Mouse (Mus musculus): Measurements from ENCODE around the gene Defb6. TPM values are rescaled to one million over a fixed set of nuclear protein-coding genes. Genes with fewer than 3 reads are reported as not detected.

The Defb6 gene
- polyA plus RNA-seq (2015; fragmentation: Nextera tagmentation; extraction: Ambion mirVana) = not detected in 2 replicates

- Histone ChIP-seq H3K4me2 (no peak within 1 kb of the TSS), H3K4me1 (no peaks in the 10 kb centered on the region), H3K9ac (no peak within 1 kb of the TSS), H3K4me3 (no peak within 1 kb of the TSS), H3K27me3 (no peaks in the 10 kb centered on the region), H3K27ac (no peak within 1 kb of the TSS), H3K9me3 (no peaks in the 10 kb centered on the region), H3K36me3 (no peaks in the 10 kb centered on the region)
- no peak for ATAC-seq (ENCODE audit: borderline replicate concordance, extremely low read depth, low FRiP score, low TSS enrichment)
- 48% methylated on average over 1 of the region's 1 CpGs for WGBS
Measured at GRCm38 (mm10) chr8:19225161-19225560, at the start of gene Defb6. TSS of gene Defb6 (plus strand) at chr8:19225478.

DNA sequence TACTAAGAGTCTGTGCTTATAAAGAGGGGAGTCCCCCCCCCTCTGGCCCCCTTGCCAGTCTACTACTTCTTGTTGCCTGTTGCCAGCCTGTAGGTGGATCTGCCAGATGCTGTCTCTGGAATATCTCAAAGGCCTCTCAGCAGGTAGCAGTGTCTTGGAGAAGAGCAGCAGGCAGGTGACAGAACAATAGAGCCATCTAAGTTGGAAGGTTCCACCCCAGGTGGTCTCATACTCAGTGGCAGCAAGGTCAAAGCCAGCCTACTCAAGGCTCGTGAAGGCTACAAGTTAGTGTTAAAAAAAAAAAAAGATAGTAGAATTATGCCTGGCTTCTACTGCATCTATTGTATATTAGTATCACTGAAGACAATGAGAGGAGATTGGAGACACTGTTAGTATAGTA lies 12.8 kb downstream of the Defb6 start:
- no peaks in the 10 kb centered on the region for H3K4me1 ChIP-seq
- WGBS = 78% methylated on average over 1 of the region's 1 CpGs
- H3K9ac ChIP-seq = no peak overlapping the region

DNA sequence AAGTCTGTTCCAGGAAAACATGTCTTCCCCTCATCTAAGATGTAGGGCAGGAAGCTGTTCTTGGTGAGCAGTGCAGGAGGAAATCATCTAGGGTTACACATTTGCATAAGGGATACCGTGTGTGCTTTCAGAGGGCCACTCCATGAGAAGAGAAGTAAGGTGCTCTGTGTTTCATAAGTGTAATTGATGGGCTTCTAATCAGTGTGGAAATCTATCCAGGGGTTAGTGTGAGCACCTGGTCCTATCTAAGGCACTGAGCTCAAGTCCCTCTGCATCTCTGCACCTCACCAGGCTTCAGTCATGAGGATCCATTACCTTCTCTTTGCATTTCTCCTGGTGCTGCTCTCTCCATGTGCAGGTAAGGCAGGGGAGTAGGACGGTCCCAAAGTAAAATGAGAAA lies 14.3 kb downstream of the Defb6 start, which contains the start of gene Defb46:
TSS of gene Defb46 (plus strand) at position 301 of the 400 bp plus-strand sequence.
- Histone ChIP-seq H3K9ac (no peak within 1 kb of the TSS), H3K4me3 (no peak within 1 kb of the TSS), H3K9me3 (no peaks in the 10 kb centered on the region), H3K36me3 (no peaks in the 10 kb centered on the region), H3K4me1 (no peaks in the 10 kb centered on the region), H3K27ac (no peak within 1 kb of the TSS), H3K4me2 (no peak within 1 kb of the TSS), H3K27me3 (no peaks in the 10 kb centered on the region)
- 65% methylated on average over 2 of the region's 2 CpGs for WGBS
- no peak for ATAC-seq (ENCODE audit: borderline replicate concordance, extremely low read depth, low FRiP score, low TSS enrichment)

More for the DNA sequence above, 12.8 kb downstream of the Defb6 start:
- H3K27ac ChIP-seq = no peak overlapping the region
- H3K36me3 ChIP-seq = no peaks in the 10 kb centered on the region
- H3K27me3 ChIP-seq = no peaks in the 10 kb centered on the region
- H3K4me3 ChIP-seq = no peak overlapping the region
- H3K4me2 ChIP-seq = no peak overlapping the region
- no peaks in the 10 kb centered on the region for H3K9me3 ChIP-seq
- no peak for ATAC-seq (ENCODE audit: borderline replicate concordance, extremely low read depth, low FRiP score, low TSS enrichment)

DNA sequence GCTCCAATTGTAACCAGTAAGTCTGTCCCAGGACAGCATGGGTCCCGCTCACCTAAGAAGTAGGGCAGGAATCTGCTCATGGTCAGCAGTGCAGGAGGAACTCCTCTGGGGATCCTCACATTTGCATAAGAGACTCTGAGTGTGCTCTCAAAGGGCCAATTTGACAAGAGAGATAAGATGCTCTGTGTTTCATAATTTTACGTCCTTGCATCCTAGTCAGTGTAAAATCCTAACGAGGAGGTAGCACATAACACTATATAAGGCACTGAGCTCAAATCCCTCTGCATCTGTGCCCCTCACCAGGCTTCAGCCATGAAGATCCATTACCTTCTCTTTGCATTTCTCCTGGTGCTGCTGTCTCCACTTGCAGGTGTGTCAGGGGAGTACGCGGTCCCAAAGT lies 22.0 kb downstream of the Defb6 start, which contains the start of gene Defb5:
TSS of gene Defb5 (plus strand) at position 301 of the 400 bp plus-strand sequence.
- Histone ChIP-seq H3K27ac (no peak within 1 kb of the TSS), H3K36me3 (no peaks in the 10 kb centered on the region), H3K9me3 (no peaks in the 10 kb centered on the region), H3K4me3 (no peak within 1 kb of the TSS), H3K4me1 (no peaks in the 10 kb centered on the region), H3K27me3 (no peaks in the 10 kb centered on the region), H3K4me2 (no peak within 1 kb of the TSS), H3K9ac (no peak within 1 kb of the TSS)
- WGBS = 94% methylated on average over 5 of the region's 5 CpGs
- ATAC-seq (ENCODE audit: borderline replicate concordance, extremely low read depth, low FRiP score, low TSS enrichment) = no peak

DNA sequence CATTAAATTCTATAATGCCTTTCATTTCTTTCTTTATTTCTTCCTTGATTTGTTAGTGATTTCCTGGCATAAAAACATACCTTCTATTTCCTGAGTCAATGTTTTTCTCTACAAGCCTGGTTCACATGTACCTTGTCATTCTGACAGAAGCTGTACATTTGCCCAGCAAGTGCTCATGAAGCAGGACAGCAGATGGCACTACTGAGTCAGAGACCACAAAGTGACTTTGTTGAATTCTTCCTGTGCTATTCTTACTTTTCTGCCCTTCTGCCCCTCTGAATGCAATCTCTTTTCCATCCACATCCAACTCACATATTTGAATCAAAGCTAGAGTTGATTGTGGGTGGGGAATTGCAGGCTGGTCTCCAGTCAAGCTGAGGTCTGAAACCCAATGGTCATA lies 32.9 kb downstream of the Defb6 start:
- H3K4me2 ChIP-seq = no peak overlapping the region
- no peaks in the 10 kb centered on the region for H3K9me3 ChIP-seq
- H3K4me1 ChIP-seq = no peaks in the 10 kb centered on the region
- H3K36me3 ChIP-seq = no peaks in the 10 kb centered on the region
- H3K4me3 ChIP-seq = no peak overlapping the region
- no peak overlapping the region for H3K9ac ChIP-seq
- no peak for ATAC-seq (ENCODE audit: borderline replicate concordance, extremely low read depth, low FRiP score, low TSS enrichment)
- no peak overlapping the region for H3K27ac ChIP-seq
- H3K27me3 ChIP-seq = no peaks in the 10 kb centered on the region

- H3K27me3 ChIP-seq = no peaks in the 10 kb centered on the region
- no peak overlapping the region for H3K9ac ChIP-seq
- 38% methylated on average over 3 of the region's 3 CpGs for WGBS
- H3K27ac ChIP-seq = no peak overlapping the region
- no peak for ATAC-seq (ENCODE audit: borderline replicate concordance, extremely low read depth, low FRiP score, low TSS enrichment)
- H3K4me1 ChIP-seq = no peaks in the 10 kb centered on the region
- H3K36me3 ChIP-seq = no peaks in the 10 kb centered on the region
- H3K9me3 ChIP-seq = no peaks in the 10 kb centered on the region
- no peak overlapping the region for H3K4me3 ChIP-seq
- no peak overlapping the region for H3K4me2 ChIP-seq
Measured at GRCm38 (mm10) chr8:19259667-19260066, 34.4 kb downstream of the Defb6 start.

Other genes starting within 250 kb of the Defb6 start
- gene Defb40, start 247.2 kb upstream of the Defb6 start, polyA plus RNA-seq (2015; fragmentation: Nextera tagmentation; extraction: Ambion mirVana) = not detected in 2 replicates
- not detected in 2 replicates for gene Defb37, start 234.4 kb upstream of the Defb6 start, polyA plus RNA-seq (2015; fragmentation: Nextera tagmentation; extraction: Ambion mirVana)
- not detected in 2 replicates for gene Defb38, start 198.9 kb upstream of the Defb6 start, polyA plus RNA-seq (2015; fragmentation: Nextera tagmentation; extraction: Ambion mirVana)
- gene Defb39, start 160.7 kb upstream of the Defb6 start, polyA plus RNA-seq (2015; fragmentation: Nextera tagmentation; extraction: Ambion mirVana) = not detected in 2 replicates
- not detected in 2 replicates for gene Defb12, start 110.6 kb upstream of the Defb6 start, polyA plus RNA-seq (2015; fragmentation: Nextera tagmentation; extraction: Ambion mirVana)
- not detected in 2 replicates for gene Defb34, start 101.7 kb upstream of the Defb6 start, polyA plus RNA-seq (2015; fragmentation: Nextera tagmentation; extraction: Ambion mirVana)
- gene Gm45826, start 84.7 kb upstream of the Defb6 start, polyA plus RNA-seq (2015; fragmentation: Nextera tagmentation; extraction: Ambion mirVana) = not detected in 2 replicates
- not detected in 2 replicates for gene Defb14, start 31.1 kb upstream of the Defb6 start, polyA plus RNA-seq (2015; fragmentation: Nextera tagmentation; extraction: Ambion mirVana)
- not detected in 2 replicates for gene Defb4, start 26.8 kb upstream of the Defb6 start, polyA plus RNA-seq (2015; fragmentation: Nextera tagmentation; extraction: Ambion mirVana)
- gene Defb46, start 14.4 kb downstream of the Defb6 start, polyA plus RNA-seq (2015; fragmentation: Nextera tagmentation; extraction: Ambion mirVana) = not detected in 2 replicates
- not detected in 2 replicates for gene Defb5, start 22.1 kb downstream of the Defb6 start, polyA plus RNA-seq (2015; fragmentation: Nextera tagmentation; extraction: Ambion mirVana)
- not detected in 2 replicates for gene Defb3, start 67.9 kb downstream of the Defb6 start, polyA plus RNA-seq (2015; fragmentation: Nextera tagmentation; extraction: Ambion mirVana)
- not detected in 2 replicates for gene Defb8, start 222.1 kb downstream of the Defb6 start, polyA plus RNA-seq (2015; fragmentation: Nextera tagmentation; extraction: Ambion mirVana)